Mouse (Mus musculus) small intestine, adult 2 months (tissue): ENCODE measurements around the gene Prlh.

Source experiments
- CTCF ChIP-seq: fragments of 200-500 bp; IDR thresholded peaks from 2 replicates; pipeline ENCODE4 v1.5.1; 2012; ENCODE audit warnings: low read depth, mild to moderate bottlenecking, control low read depth, inconsistent platforms, low read length, moderate library complexity, mixed read lengths; ENCODE audit not compliant: insufficient replicate concordance, insufficient read length; ENCODE audit errors: extremely low read depth
- POLR2A ChIP-seq: fragments of 200-500 bp; IDR thresholded peaks from 2 replicates; pipeline ENCODE4 v1.6.1; 2012; ENCODE audit warnings: low read depth, mild to moderate bottlenecking, control low read depth, inconsistent platforms, low read length, moderate library complexity

- TF ChIP-seq CTCF (peak; percentile 90; the same call in 1 of the 2 replicates), POLR2A (no peak)
These were observed 46.6 kb upstream of the Prlh start for GRCm38 (mm10) chr1:90906357-90906756.
